Mouse (Mus musculus) naive thymus-derived CD4-positive, alpha-beta T cell, adult 2 months (primary cell): Measurements from ENCODE around the gene Pgbd5.

ENCODE experiments used
- DNase-seq: peaks from one replicate; pipeline ENCODE4 v3.0.0-alpha.2; 2011; ENCODE audit warnings: low read depth

Pgbd5 gene

DNA sequence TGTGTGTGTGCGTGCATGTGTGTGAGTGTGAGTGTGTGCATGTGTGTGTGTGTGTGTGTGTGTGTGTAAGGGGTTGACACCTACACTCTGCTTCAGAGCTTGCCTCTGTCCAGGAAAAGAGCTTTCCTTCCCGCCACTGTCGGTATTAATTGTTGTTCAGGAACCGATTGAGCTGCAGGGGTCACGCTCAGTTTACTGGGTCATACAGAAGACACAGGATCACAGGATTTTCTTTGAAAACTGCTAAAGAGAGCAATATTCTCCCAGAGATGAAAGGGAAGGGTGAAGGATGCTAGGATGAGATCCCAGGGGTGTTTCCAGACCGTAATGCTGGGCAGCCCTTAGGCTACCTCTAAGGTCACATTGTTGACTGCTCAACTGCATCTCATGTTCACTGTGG lies at the start of gene Pgbd5:
TSS of gene Pgbd5 (minus strand) at position 101 of the 400 bp plus-strand sequence.
- no peak for DNase-seq

DNA sequence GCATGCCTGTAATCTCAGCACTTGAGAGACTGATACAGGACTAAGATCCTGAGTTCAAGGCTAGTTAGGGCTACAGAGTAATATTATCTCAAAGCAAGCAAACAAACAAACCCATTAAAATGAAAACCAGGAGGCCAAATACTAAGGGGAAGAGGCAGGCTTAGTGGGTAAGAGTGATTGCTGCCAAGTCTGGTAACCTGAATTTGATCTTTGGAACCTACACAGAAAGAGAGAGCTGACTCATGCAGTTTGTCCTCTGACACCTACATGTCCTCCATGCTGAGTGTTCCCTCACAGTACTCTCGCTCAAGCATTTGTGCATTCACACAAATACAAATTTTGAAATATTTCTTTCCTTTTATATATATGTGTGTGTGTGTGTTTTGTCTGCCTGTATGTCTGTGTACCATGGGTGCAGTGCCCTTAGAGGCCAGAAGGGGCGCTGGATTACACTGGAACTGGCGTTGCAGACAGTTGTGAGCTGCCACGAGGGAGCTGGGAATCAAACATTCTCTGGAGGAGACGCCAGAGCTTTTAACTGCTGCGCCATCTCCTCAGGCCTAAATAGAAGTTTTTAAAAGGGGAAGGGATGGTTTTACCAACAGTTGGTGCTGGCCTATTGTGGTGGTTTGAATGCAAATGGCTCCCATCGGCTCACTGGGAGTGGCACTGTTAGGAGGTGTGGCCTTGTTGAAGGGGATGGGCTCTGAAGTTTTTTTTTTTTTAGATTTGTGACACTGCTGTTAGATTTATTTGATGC lies 44.1 kb upstream of the Pgbd5 start:
- DNase-seq: no peak

DNA sequence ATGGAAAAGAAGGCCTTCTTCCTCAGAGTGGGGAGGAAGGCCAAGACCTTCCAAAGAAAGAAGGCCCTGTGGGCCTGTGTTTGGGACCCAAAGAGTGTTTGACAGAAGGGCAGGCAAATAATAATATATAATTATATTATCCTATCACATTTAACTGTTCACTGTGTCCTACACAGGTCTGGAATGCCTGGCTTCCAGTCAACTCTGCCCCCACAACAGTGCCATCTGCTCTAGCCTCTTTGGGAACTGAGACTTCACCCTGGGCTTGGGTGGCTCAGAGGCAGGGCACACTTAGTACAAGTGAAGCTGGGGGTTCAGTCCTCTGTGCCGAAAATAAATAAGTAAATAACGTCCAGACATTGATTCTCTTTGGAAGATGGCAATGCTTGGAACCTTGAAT lies 43.3 kb upstream of the Pgbd5 start:
- DNase-seq: no peak

DNA sequence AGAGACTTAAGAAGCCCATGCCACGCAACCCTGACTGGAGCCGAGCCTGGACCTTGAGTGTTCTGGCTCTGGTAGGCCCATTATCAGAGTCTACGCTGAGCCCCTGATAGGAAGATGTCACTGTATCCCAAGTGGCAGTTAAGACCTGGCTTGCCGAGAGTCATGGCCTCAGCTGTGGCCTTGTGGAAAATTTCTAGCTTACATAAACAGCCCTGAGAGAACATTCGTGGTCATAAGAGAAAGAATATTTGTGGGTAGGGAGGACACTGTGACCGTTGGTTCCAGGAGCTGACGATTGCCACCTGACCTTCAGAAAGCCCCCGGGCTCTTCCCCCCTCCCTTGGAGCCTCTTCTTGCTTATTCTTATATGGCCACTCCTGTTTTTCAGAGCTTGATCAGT lies 40.9 kb upstream of the Pgbd5 start:
- DNase-seq: no peak

DNA sequence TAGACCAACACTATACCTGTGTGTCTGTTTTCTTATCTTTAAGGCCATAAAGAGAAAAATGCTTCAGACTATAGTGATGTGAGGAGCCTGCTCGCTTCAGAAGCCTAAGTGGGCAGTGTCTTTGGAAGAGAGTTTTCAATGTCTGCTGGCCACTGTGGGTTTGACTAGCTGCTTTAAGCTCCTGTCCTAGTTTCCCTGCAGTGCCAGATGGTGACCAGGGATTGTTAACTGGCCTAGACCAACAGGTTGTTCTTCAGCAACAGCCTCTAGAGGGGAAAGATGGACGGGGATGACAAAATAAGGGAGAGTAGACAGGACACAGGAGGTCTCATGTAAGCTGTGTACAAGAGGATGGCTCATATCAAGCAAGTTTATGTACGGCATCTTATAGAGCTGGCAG lies 39.8 kb upstream of the Pgbd5 start:
- no peak for DNase-seq

DNA sequence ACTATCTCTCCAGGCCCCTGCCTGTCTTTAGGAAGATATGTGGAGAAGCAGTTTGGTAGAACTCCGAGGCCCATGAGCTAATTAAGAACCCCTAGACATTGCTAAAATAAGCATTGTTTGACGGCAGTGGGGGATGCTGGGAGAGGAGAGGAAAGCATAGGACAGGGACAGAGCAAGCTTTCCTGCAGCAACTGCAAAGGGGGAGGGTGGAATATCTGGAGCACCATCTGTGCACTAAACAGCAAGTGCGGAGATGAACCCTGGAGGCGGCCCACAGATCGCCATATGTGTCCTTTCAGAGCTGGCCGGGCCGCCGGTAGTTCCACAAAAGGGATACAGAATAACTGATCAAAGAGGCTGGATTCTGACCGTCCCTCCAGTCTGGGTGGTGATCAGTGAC lies 37.2 kb upstream of the Pgbd5 start:
- DNase-seq: no peak

DNA sequence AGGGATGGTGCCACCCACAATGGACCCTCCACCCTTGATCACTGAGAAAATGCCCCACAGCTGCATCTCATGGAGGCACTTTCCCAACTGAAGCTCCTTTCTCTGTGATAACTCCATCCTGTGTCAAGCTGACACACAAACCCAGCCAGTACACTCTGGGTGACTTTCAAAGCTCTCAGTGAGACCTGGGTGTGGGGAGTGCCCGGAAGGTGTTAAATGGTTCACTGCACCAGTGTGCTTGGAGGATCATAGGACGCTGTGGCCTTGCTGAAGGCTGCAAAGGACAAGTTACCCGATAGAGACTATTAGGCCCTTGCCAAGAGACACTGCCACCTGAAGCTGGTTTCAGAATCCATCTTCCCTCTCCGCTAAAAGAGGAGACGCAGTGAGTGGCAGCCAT lies 36.2 kb upstream of the Pgbd5 start:
- no peak for DNase-seq

DNA sequence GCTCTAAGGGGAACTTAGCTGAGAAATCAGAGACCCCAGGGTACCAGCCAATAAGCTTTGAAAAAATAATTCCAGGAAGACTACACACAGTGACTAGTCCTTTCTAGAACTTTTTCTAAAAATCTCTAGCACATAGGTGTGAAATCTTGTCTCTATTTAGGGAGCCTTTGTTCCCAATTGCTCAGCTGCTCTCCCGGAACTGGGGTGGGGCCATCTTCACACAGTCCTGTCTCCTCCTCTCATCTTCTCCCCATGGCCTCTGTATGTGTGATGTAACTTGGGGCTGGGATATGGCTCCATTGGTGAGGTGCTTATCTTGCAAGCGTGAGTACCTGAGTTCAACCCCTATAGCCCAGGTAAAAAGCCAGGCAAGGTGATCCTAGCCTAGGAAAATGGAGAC lies 25.2 kb upstream of the Pgbd5 start:
- DNase-seq: no peak

DNA sequence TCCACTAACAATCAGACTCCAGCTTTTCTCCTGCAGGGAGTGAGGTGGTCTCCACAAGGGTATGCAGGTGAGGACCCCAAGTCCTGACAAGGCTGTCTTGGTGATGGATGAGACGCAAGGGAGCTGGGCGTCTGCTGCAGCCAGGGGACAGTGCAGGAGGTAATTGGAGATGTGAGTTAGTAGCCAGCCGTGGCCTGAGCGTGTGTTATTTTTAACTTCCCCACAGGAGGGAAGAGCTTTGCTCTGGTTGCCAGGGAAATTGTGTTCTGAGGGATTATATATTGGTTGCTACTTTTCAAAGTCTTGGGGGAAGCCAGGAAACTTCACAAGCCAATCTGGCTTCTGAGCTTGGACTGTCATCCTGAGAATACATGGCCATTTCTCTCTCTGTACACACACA lies 23.7 kb upstream of the Pgbd5 start:
- DNase-seq: no peak

DNA sequence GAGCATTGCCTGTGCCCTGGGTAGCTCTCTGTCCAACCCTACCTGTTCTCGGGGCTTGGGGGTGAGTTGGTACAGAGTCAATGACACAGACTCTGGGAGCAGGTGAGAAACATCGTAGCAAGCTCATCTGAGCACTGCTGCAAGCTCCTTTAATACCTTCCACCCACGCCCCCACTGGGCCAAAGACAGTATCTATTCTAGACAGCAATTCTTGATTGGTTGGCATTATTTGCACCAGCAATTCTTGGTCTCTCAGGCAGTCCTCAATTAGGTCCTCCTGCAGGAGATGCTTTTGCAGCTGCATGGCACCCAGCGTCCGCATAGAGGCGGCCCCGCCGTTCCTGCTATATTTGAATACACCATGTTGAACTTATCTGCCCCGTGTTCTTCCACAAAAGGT lies 22.7 kb upstream of the Pgbd5 start:
- DNase-seq: no peak

DNA sequence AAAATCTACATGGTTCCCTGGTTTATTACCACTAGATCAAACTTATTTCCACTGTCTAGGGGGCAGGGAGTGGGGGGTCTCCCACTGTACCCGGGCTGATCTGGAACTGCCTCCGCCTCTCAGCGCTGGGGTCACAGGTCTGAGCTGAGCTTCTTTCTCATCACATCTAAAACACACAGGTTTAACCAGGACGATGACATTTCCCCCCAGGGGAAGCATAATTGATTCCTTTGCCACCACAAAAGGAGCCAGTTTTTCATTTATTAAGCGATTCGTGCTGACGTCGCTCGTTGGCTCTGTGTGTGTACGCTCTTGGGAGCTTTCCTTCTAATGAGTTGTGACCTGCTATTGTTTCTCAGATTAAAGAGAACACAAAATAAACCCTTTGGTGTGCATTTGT lies 21.6 kb upstream of the Pgbd5 start:
- no peak for DNase-seq

DNA sequence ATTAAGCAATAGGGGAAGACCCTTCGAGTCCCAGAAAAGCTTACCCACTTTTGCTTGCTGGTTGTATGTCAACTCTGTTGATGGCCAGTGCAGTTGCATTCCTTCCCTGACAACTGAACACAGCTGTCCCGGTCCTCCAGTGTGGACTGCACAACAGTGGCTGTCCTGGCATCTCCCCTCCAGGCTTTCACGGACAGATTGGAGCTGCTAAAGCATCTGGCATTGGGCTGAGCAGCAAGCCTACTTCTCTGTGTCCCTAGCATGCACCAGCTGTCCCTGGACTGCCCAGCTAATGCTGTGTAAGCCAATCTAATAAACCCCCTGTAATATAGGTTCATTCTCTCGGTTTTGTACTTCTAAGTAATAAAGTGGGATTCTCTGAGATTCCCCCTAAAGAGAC lies 21.2 kb upstream of the Pgbd5 start:
- no peak for DNase-seq

DNA sequence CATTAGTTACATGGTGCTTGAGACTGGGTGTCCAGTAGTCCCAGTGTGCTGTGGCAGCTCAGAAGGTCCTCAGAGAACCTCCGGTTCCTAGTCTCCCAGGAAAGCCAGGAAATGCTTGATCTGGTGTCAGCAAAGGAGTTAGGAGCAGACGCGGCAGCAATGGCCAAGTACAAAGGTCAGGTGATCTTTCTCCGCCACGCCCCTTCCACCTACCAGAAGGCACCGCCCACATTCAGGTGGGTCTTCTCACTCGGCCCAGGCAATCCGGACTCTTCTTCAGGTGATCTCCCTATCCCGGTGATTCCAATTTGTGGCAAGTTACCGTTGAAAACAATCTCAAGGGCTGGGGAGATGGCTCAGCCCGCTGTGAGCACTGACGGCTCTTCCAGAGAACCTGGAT lies 20.2 kb upstream of the Pgbd5 start:
- DNase-seq: no peak

DNA sequence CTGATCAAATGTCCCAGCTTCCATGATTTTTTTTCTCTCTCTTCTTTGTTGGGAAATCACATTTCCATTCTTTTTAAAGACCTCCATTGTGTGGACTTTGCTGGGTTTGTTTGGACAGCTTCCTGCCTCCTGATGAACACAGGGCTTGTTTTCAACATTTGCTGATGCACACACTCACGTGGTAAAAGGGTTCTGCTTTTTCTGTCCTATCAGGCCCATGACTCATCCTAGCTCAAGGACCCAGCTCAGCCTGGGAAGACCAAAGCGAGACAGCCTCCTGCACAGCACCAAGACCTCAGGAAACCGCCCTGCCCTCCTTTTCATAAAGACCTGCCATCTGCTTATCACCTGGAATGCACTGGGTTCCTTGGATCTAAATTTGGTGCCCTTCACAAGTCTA lies 15.9 kb upstream of the Pgbd5 start:
- no peak for DNase-seq

DNA sequence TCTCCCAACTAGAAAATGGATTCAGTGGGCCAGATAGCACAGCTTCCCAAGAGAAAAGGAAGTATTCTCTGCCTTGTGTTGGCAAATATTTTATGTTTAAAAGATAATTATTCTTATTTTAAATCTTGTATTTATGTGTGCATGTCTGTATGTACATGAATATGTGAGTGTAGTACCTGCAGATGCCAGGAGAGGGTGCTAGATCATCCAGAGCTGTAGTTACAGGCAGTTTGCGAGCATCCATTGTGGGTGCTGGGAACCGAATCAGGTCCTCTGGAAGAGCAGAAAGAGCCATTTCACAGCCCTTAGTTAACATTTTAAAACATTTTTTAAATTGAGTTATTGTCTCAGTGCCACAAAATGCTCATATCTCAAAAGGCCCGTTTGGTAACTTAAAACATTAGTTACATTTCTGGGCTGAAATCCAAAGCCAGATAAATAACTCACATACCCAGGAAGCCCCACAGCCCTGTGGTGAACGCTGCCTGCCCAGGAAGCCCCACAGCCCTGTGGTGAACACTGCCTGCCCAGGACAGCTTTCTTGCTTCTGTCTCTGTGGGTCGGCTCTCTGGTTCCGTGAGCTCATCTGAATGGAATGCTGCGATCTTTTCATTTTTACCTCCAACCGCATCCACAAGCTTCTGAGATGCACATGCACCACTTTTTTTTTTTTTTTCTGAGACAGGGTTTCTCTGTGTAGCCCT lies 10.9 kb upstream of the Pgbd5 start:
- DNase-seq: no peak

DNA sequence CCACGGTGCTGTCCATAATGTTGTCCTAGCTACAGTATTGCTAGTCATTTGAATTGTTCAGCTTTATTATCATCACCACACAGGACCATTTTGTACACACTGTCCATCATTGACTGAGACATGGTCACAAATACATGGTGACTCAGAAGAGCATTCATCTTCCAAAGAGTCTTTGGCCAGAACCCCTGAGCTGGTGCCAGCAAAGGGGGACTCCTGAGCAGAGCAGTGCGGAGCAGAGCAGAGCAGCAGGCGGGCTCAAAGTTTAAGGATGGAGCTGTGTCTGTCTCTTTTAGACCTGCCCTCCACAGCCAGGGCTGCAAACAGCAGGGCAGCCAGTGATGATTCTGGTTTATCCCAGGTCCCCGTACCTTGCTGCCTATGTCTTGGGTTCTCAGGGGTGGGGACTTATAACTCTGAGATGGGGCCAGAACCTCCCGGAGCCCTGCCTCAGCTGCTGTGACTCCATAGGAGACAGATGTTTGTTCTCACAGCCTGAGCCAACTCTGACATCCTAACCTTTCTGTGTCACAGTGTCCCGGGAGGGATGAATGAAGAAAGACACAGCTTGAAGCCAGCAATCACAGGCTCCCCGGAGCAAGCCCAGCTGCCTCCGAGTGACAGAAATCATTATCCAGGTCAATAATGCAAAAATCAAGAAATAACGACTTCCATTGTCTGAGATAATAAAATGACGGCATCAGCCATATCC lies 9.7 kb upstream of the Pgbd5 start:
- DNase-seq: no peak

DNA sequence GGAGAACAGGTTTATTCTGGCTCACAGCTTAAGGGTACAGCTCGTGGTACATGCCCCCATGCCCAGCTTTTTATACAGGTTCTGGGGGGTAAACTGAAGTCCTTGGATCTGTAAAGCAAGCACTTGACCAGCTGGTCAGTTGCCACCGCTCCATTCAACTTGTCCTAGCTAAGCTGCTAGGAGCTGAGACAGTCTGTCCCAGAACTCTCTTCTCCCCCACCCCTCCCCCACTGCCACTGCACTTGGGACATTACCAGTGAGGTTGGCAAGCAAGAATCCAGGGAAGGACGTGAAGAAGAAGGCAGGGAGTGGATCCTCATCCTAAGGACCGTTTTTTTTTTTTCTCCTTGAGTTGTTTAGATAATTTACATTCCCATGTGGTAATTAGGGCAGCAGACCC lies 2.7 kb downstream of the Pgbd5 start:
- DNase-seq: no peak

DNA sequence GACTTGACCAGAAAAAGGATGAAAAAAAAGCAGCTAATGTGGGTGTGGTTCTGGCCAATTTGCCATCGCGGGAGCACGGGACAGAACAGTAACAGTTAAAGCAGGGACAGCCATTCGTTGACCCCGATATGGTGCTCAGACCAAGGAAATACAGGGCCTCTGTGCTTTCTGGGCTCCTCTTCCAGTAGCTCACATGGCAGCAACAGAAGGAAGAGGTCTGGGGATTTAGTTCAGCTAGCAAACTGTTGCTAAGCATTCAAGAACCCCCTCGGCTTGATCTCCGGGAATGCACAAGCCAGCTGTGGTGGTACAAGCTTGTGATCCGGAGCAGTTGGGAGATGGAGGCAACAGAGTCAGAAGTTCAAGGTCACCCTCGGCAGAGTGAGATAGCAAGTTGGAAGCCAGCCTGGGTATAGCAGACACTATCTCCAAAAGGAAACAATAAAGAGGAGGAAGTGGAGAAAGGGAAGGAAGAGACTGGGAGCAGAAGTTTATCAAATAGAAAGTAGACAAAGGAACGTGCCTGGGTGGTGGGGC lies 3.7 kb downstream of the Pgbd5 start:
- no peak for DNase-seq

DNA sequence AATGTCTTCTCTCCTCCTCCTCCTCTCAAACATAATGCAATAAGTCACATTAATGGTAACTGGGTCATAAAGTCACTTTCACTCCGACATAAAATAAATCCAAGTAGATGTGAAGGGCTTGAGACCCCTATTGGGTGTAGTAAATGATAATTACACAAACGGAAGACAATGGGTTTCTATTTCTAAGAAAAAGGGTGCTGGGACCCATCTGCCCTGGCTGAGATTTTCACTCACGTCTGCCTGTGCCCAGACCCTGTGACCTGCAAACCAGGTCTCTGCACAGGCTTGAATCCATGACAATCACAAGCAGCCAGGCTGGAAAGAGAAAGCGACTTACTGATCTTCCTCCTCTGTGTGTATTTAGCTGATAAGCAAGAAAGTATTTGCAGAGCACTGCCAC lies 4.3 kb downstream of the Pgbd5 start:
- DNase-seq: no peak

DNA sequence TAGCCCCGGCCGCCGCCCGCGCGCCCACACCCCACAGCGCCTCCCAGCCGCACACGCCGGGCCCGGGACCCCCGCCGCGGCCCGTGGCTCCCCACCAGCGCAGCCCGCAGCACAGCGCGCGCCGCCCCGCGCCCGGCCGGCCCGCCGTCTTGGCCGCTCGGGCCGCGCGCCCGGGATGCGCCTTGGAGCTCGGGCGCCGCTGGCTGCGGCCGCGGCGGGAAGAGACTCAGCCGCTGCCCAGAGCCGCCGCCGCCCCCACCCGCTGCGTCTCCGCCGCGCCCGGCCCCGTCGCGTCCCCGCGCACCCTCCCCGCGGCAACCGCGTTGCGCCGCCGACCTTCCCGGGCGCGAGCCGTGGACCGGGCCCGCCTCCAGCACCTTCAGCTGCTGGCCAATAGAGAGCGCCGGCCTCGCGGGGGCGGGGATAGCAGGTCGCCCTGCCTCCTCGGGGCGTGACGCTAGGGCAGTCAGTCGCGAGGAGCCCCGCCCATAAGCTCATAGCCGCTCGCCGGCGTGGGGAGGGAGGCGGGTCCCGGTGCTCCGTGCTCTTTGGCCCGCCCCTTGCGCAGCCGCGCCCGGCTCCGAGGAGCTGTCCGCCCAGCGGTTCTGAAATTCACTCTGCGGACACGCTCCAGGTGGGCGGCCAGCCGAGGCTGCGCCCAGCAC lies 5.2 kb downstream of the Pgbd5 start:
- peak; percentile 83 for DNase-seq

DNA sequence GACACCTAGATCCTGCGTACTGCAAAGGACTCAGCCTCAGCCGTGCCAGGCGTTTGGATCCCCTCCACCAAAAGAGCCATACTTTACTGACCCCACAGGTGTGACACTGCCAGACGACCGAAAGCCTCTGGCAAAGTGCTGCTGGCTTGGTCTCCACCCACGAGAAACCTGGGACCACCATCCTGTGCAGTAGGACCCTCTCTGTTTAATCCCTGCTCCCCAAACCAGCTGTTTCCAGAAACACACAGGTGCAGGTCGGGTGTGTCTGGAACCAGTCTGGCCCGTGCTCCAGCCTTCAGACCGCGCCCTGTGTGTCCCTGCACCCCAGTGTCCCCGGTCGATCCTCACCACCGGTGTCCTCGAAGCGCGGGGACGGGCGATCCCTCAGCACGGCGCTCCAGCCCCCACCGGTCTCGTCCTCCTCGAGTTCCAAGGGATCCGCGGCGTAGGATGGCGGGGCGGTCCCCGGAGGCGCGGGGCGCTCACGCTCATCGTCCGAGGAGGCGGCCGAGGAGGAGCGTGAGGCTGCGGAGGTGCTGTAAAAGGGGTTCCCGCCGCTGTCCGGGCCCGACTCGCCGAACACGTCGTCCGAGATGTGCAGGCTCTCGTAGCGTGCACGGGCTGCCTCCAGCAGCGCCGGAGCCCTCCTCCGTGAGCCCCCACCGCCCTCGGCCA lies 5.9 kb downstream of the Pgbd5 start:
- DNase-seq: peak; percentile 7

DNA sequence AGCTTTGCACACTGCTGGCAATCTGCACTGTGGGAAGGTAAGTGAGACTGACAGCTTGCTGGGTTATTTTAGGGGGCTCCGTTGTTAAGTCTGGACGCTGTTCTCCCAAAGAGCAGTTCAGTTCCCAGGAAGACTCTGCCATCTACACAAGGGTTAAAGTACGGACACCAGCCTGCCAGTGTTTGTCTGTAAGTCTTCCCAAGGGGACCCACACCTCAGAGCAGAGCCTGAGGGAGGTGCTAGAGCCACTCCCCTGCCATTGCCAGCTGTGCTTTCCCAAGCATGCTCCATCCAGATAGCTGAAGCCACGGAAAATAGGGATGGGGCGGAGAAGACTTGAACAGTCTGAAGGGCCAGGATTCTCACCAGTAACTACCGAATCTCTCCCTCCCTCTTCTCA lies 8.6 kb downstream of the Pgbd5 start:
- DNase-seq: no peak
